In the genomic region with DNA sequence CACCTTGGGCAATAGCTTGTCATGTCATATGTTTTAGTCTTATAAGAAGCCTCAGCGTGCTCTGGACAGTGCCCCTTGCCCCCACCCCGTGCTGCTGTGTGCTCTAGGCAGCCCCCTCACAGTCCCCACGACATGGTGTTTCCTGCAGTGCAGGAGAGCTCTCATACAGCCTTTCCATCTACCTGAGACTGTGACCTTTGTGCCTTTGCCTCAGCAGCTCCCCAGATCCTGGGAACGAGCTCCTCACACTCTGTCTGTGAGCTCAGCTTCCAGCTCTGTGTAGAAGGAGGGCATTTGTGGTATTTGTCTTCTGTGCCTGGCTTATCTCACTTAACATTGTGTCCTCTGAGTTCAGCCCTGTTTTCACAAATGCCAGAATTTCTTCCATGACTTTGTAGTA, we compare ENCODE assay signal across 27 mouse cellular contexts. TPM values are rescaled to one million over a fixed set of nuclear protein-coding genes. Genes with fewer than 3 reads are reported as not detected.
DNase-seq lines count a peak whose midpoint lies in the region; ATAC-seq and TF ChIP-seq lines count a peak whose summit lies in the region.
"Had no signal": no experiment of that assay in that cellular context is flagged by ENCODE, and none has a peak within 500 bp of the region (broad histone marks: within the 10 kb centered on the region; RNA-seq: fewer than 3 reads in every experiment).

No protein-coding gene starts in this region.

- H3K4me1 ChIP-seq in ES-E14 (ENCODE audit: control insufficient read depth in 2 of 2, insufficient read depth in 2 of 2, low read length in 2 of 2, poor library complexity in 1 of 2) = peaks cover 3 to 4% of the 10 kb centered on the region in 2 experiments; a peak in 2 of 4 replicates
- no peaks in the 10 kb centered on the region for H3K4me1 ChIP-seq in intestine, postnatal 0 days (replicated peaks; ENCODE audit: control insufficient read depth, insufficient read depth, low read length)
- 0 out of 2 replicates have a peak, but pooled peaks cover 2% of the 10 kb centered on the region for H3K4me1 ChIP-seq in kidney, embryonic 15.5 days
- H3K4me1 ChIP-seq: embryonic facial prominence, embryonic 12.5 days; heart, embryonic 10.5 days; limb, embryonic 12.5 days; stomach, embryonic 15.5 days had no signal

- H3K36me3 ChIP-seq in ES-E14 (ENCODE audit: control insufficient read depth, insufficient read depth, low read length, poor library complexity, severe bottlenecking) = peaks cover 7% of the 10 kb centered on the region
- 0 out of 2 replicates have a peak, but pooled peaks cover 9% of the 10 kb centered on the region for H3K36me3 ChIP-seq in intestine, postnatal 0 days (ENCODE audit: control insufficient read depth, insufficient read depth)
- H3K36me3 ChIP-seq in kidney, embryonic 15.5 days = peaks cover 33% of the 10 kb centered on the region

- 49% methylated on average over 4 of the region's 4 CpGs for WGBS in intestine, postnatal 0 days
- WGBS in kidney, embryonic 15.5 days = 81% methylated on average over 4 of the region's 4 CpGs

- no peak overlapping the region for H3K4me3 ChIP-seq in ES-E14 (ENCODE audit: insufficient read depth in 1 of 2, low read depth in 1 of 2, low read length in 2 of 2, poor library complexity in 1 of 2, severe bottlenecking in 1 of 2)
- H3K4me3 ChIP-seq in intestine, postnatal 0 days (ENCODE audit: low read depth, low read length) = no peak overlapping the region
- no peak overlapping the region for H3K4me3 ChIP-seq in kidney, embryonic 15.5 days (replicated peaks)
- H3K4me3 ChIP-seq: embryonic facial prominence, embryonic 12.5 days; heart, embryonic 10.5 days; hindbrain, embryonic 13.5 days; limb, embryonic 12.5 days; liver, embryonic 12.5 days; stomach, embryonic 15.5 days had no signal

- no peak for TF ChIP-seq CTCF in intestine, postnatal 0 days (IDR thresholded peaks at IDR 0.05; ENCODE audit: low read depth)

- DNase-seq in ES-E14 (ENCODE audit: low read depth, low spot score) = no peak
- DNase-seq in kidney, postnatal 25 days = peak; percentile 48 to 68
- no peak for DNase-seq in urinary bladder, postnatal 25 days (ENCODE audit: low spot score)
- DNase-seq in retina, embryonic 14.5 days (ENCODE audit: low spot score) = no peak
- DNase-seq in layer of hippocampus, postnatal 36 days = no peak
- DNase-seq: adrenal gland, postnatal 25 days; cerebellum, adult 11-12 months; cerebellum, adult 9-11 months; embryo, embryonic 11 days; gastrocnemius, postnatal 25 days; heart, adult 11 months; heart, postnatal 36 days; layer of hippocampus, adult 9-11 months; liver, postnatal 0 days; lung, postnatal 36 days; thymus, postnatal 25 days had no signal

- no peak overlapping the region; the same call in 1 of the 2 replicates for H3K4me2 ChIP-seq in intestine, postnatal 0 days (replicated peaks; ENCODE audit: low read depth)
- no peak overlapping the region for H3K4me2 ChIP-seq in kidney, embryonic 15.5 days
- H3K4me2 ChIP-seq: embryonic facial prominence, embryonic 12.5 days; hindbrain, embryonic 13.5 days; limb, embryonic 12.5 days; liver, embryonic 12.5 days; midbrain, embryonic 11.5 days; stomach, embryonic 15.5 days had no signal

- H3K27ac ChIP-seq in ES-E14 (ENCODE audit: insufficient read depth, low read depth, low read length, poor library complexity, severe bottlenecking) = peak overlapping the region; percentile 12; the same call in 1 of the 2 replicates
- H3K27ac ChIP-seq in intestine, postnatal 0 days (ENCODE audit: low read depth, low read length) = no peak overlapping the region
- 0 out of 2 replicates have a peak overlapping the region, but pooled peaks have one; percentile 2 for H3K27ac ChIP-seq in kidney, embryonic 15.5 days
- H3K27ac ChIP-seq: embryonic facial prominence, embryonic 12.5 days; heart, embryonic 10.5 days; hindbrain, embryonic 13.5 days; limb, embryonic 12.5 days; liver, embryonic 12.5 days; stomach, embryonic 15.5 days had no signal

- H3K9ac ChIP-seq in ES-E14 (ENCODE audit: insufficient read depth, low read depth, low read length, poor library complexity, severe bottlenecking) = no peak overlapping the region
- H3K9ac ChIP-seq in intestine, postnatal 0 days (ENCODE audit: low read depth, low read length) = no peak overlapping the region
- H3K9ac ChIP-seq in kidney, embryonic 15.5 days = no peak overlapping the region
- H3K9ac ChIP-seq: embryonic facial prominence, embryonic 12.5 days; hindbrain, embryonic 13.5 days; limb, embryonic 12.5 days; liver, embryonic 12.5 days; liver, postnatal 0 days; stomach, embryonic 15.5 days had no signal

- peak; percentile 53 for ATAC-seq in intestine, postnatal 0 days
- 0 out of 2 replicates have a peak, but pooled peaks have one; percentile 18 for ATAC-seq in kidney, embryonic 15.5 days (replicated peaks; ENCODE audit: low FRiP score)
- ATAC-seq: forebrain, embryonic 14.5 days; liver, embryonic 12.5 days; liver, postnatal 0 days; midbrain, embryonic 16.5 days had no signal

- no peaks in the 10 kb centered on the region for H3K9me3 ChIP-seq in ES-E14 (ENCODE audit: control insufficient read depth, insufficient read depth, low read depth, low read length)
- H3K9me3 ChIP-seq in intestine, postnatal 0 days (ENCODE audit: control insufficient read depth) = no peaks in the 10 kb centered on the region
- 0 out of 2 replicates have a peak, but pooled peaks cover 2% of the 10 kb centered on the region for H3K9me3 ChIP-seq in kidney, embryonic 15.5 days (replicated peaks)
- H3K9me3 ChIP-seq: embryonic facial prominence, embryonic 12.5 days; heart, embryonic 10.5 days; hindbrain, embryonic 13.5 days; limb, embryonic 12.5 days; liver, embryonic 12.5 days; stomach, embryonic 15.5 days had no signal

- no peaks in the 10 kb centered on the region for H3K27me3 ChIP-seq in intestine, postnatal 0 days (replicated peaks; ENCODE audit: control insufficient read depth, insufficient read depth, low read length)
- no peaks in the 10 kb centered on the region for H3K27me3 ChIP-seq in kidney, embryonic 15.5 days
- H3K27me3 ChIP-seq: embryonic facial prominence, embryonic 12.5 days; hindbrain, embryonic 13.5 days; limb, embryonic 12.5 days; liver, embryonic 12.5 days; stomach, embryonic 15.5 days had no signal

- in situ Hi-C loops in ES-E14 (cut with MboI; ENCODE audit: low sequenced_read_pairs in 2 of 2, unreplicated experiment in 2 of 2) = no loop called here

TF ChIP-seq in ES-E14, 5 proteins besides CTCF, POLR2A, EP300 and RAD21:
- no peak for TF ChIP-seq ZC3H11A (IDR thresholded peaks at IDR 0.05; ENCODE audit: borderline replicate concordance, low read depth, low read length)

RNA-seq across cellular contexts. Expression of gene Dync1li1, which starts 13.3 kb away (rescaled TPM):
- total RNA-seq in ES-E14 (2012; rRNA removed) = 50.8 and 63.8 TPM in 2 replicates
- polyA plus RNA-seq in intestine, postnatal 0 days (2015; fragmentation: Nextera tagmentation; extraction: Ambion mirVana) = 39.3 and 40.0 TPM in 2 replicates
- polyA plus RNA-seq in kidney, embryonic 15.5 days (2015; fragmentation: Nextera tagmentation; extraction: Ambion mirVana) = 62.2 and 67.5 TPM in 2 replicates
- 100 to 1,000 TPM in 1 of 2 experiments, 10 to 100 TPM in 1; 93.4 to 102 TPM for total RNA-seq in layer of hippocampus, postnatal 36 days (2021)

RNA-seq across cellular contexts. Expression of gene Cmtm6, which starts 29.0 kb away (rescaled TPM):
- 74.4 and 118 TPM in 2 replicates for total RNA-seq in ES-E14 (2012; rRNA removed)
- polyA plus RNA-seq in intestine, postnatal 0 days (2015; fragmentation: Nextera tagmentation; extraction: Ambion mirVana) = 87.8 and 98.2 TPM in 2 replicates
- 56.3 and 57.6 TPM in 2 replicates for polyA plus RNA-seq in kidney, embryonic 15.5 days (2015; fragmentation: Nextera tagmentation; extraction: Ambion mirVana)
- total RNA-seq in layer of hippocampus, postnatal 36 days (2021) = 10 to 100 TPM; 22.1 to 22.4 TPM

Comparison
In these comparisons a context has a peak if more than half of its experiments do, and no peak if none do; other contexts are left out.
1. DNase-seq: peak in kidney, postnatal 25 days (2 of 2); none in ES-E14 (single experiment), urinary bladder, postnatal 25 days (single experiment), retina, embryonic 14.5 days (single experiment) and layer of hippocampus, postnatal 36 days (0 of 2).